Mouse (Mus musculus) bone marrow macrophage, adult 2 months (primary cell): ENCODE results near the gene Zfp759. TPM values are rescaled to one million over a fixed set of nuclear protein-coding genes. Genes with fewer than 3 reads are reported as not detected.
A peak's percentile ranks its signal among the peaks of the same experiment; 100 is the strongest.
"Not testable (repeated sequence)": the region's sequence is repeated elsewhere in the genome, so short reads cannot be mapped to it uniquely, and the experiment has no call there.

ENCODE experiments used
- H3K27ac ChIP-seq: 2 replicates; pipeline ENCODE4 v1.5.1; 2012; ENCODE audit warnings: low read depth, low read length; ENCODE audit not compliant: insufficient read depth
- H3K4me1 ChIP-seq: 2 replicates; pipeline ENCODE4 v1.6.1; 2012; ENCODE audit warnings: low read length; ENCODE audit not compliant: control insufficient read depth, insufficient read depth
- H3K4me3 ChIP-seq: 2 replicates; pipeline ENCODE4 v1.5.1; 2012; ENCODE audit warnings: mild to moderate bottlenecking, low read length, moderate library complexity; ENCODE audit not compliant: insufficient read depth
- CTCF ChIP-seq: IDR thresholded peaks from 2 replicates; pipeline ENCODE4 v1.5.1; 2012; ENCODE audit warnings: low read depth, mild to moderate bottlenecking, low read length, moderate library complexity
- POLR2A ChIP-seq: IDR thresholded peaks from 2 replicates; pipeline ENCODE4 v1.6.1; 2012; ENCODE audit warnings: mild to moderate bottlenecking, low read depth, low read length, borderline replicate concordance
- polyA plus RNA-seq: library from polyadenylated mRNA; stranded (reverse); fragments of >200 nt; gene quantifications from 2 replicates; pipeline ENCODE4 v1.2.4, GENCODE M21; 2012; ENCODE audit not compliant: missing spikeins, insufficient read depth, insufficient read length

Gene Zfp759
- polyA plus RNA-seq: 3.1 and 3.8 TPM in 2 replicates

DNA sequence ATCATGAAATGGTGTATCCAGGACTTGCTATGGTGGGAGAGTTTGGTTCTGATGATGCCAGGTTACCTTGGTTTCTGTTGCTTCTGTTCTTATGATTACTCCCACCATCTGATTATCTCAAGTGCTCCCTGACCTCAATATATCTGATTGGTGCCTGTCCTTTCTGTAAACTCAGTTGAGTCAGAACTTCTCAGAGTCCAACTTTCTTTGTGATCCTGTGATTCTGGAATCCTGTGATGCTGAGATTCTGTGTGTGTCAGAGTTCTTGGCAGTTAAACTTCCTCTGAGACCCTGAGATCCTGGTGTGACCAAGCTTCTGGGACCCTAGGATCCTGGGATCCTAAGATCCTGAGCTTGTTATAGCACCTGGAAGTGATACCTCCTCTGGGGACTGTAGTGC, at the start of gene Zfp759:
TSS of gene Zfp759 (plus strand) at position 301 of the 400 bp plus-strand sequence.
- not testable (repeated sequence) for H3K27ac ChIP-seq, H3K4me3 ChIP-seq, H3K4me1 ChIP-seq

DNA sequence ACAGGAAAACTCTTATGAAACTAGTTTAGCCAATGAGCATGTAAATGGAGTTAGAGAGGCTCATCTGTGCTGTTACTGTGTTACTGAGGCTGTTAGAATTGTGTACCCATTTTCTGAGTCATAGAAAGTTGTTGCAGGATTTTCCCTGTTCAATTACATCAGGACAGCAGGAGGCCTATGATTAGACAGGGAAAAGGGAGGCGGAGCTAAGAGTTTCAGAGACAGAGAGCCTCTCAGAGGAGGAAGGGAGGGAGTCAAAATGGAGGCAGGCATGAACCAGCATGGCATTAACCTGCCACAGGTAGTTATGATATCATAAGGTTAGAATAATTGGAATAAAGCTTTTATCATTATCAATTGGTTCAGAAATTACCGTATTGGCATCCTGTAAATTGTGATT, 48.7 kb upstream of the Zfp759 start:
- no peaks in the 10 kb centered on the region for H3K4me1 ChIP-seq
- H3K4me3 ChIP-seq: no peak overlapping the region
- no peak overlapping the region for H3K27ac ChIP-seq
- TF ChIP-seq CTCF: no peak
- TF ChIP-seq POLR2A: no peak

DNA sequence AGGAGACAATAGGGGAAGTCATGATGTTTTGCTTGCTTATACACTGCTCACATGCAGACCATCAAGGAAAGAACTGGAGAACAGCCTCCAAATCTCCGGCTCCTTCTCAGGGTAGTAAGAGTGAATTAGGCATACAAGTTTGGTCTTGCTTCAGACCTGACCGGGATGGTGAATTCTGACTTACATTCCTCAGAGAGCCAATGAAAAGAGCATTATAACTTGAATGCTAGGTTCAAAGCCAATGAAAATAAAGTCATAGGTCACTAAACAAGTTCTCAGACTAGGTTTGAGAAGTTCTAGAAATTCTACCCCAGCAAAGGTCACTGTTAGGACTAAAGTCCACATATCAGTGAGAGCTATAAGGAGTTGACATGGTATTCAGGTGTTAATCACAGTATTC, 44.2 kb upstream of the Zfp759 start:
- TF ChIP-seq POLR2A: no peak
- TF ChIP-seq CTCF: no peak
- Histone ChIP-seq H3K27ac (no peak overlapping the region), H3K4me3 (no peak overlapping the region), H3K4me1 (peaks cover 6% of the 10 kb centered on the region; the same call in 1 of the 2 replicates)

- Histone ChIP-seq H3K4me3 (peak overlapping the region; percentile 92), H3K4me1 (peaks cover 7% of the 10 kb centered on the region; the same call in 1 of the 2 replicates), H3K27ac (peak overlapping the region; percentile 93)
- TF ChIP-seq POLR2A (no peak), CTCF (no peak)
Measured at GRCm38 (mm10) chr13:67081142-67081713, 40.2 kb upstream of the Zfp759 start.

- peak overlapping the region; percentile 93 for H3K27ac ChIP-seq
- TF ChIP-seq POLR2A (no peak), CTCF (no peak)
- H3K4me1 ChIP-seq: peaks cover 7% of the 10 kb centered on the region; the same call in 1 of the 2 replicates
- peak overlapping the region; percentile 92; the same call in 1 of the 2 replicates for H3K4me3 ChIP-seq
Measured at GRCm38 (mm10) chr13:67081946-67082345, 39.5 kb upstream of the Zfp759 start.

DNA sequence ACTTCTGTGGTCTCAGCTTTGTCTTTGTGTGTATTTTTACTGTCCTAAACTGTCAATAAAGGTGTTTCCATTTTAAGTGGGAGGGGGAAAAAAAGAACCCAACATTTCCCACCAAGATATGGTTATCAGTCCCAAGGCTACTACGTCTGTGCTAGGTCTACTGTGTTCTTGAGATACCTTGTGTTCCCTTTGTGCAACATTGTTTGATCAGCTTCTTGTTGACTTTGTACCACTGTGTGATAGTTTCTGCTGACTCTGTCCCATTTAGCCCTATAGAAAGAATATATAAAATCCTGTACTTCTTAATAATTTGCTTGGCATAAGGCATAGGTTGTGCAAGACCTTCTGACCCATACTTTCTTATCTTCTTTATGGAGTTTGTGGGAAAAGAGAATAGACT, 31.3 kb upstream of the Zfp759 start:
- Histone ChIP-seq H3K27ac (no peak overlapping the region), H3K4me1 (no peaks in the 10 kb centered on the region), H3K4me3 (no peak overlapping the region)
- no peak for TF ChIP-seq CTCF
- TF ChIP-seq POLR2A: no peak

- Histone ChIP-seq H3K4me1 (no peaks in the 10 kb centered on the region), H3K27ac (no peak within 1 kb of the TSS), H3K4me3 (no peak within 1 kb of the TSS)
- no peak for TF ChIP-seq POLR2A
- TF ChIP-seq CTCF: no peak
Measured at GRCm38 (mm10) chr13:67097876-67098275, 23.6 kb upstream of the Zfp759 start, which contains the start of gene Zfp708. TSS of gene Zfp708 (minus strand) at chr13:67097976.

GRCm38 (mm10) chr13:67107681-67108080, 13.8 kb upstream of the Zfp759 start:
- TF ChIP-seq POLR2A (no peak), CTCF (no peak)

DNA sequence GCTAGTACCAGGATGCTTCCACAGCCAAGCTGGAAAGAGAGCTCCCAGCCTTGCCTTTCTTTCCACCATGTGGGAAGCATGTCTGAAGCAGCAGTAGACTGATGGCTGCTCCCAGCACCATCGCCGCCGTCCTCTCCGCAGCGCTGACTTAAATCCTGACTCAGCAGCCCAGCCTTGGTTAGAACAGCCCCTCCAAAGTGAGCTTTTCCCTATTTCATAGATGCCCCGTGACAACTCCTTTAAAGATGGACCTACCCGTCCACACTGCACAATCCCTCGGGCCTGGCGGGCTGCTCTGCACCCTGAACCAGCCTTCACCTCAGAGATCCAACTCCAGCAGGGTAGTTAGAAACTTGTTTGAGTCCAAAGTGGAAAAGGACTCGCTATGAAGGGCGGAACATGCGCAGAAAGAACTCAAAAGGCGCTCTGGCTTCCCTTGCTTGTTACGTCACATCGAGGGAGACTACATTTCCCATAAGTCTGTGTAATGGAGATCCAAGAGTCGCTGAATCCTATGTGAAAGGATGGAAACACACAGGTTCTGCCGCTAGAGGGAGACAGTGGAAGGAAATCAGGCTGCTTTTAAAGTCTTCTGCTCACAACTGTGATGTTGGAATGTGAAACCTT, 13.2 kb upstream of the Zfp759 start, which contains the start of gene Gm28557:
TSS of gene Gm28557 (minus strand) at position 411 of the 627 bp plus-strand sequence.
- H3K27ac ChIP-seq: peak within 1 kb of the TSS; percentile 72
- TF ChIP-seq POLR2A (no peak), CTCF (no peak)
- peaks cover 5% of the 10 kb centered on the region; the same call in 1 of the 2 replicates for H3K4me1 ChIP-seq
- H3K4me3 ChIP-seq: peak within 1 kb of the TSS; percentile 74

More at GRCm38 (mm10) chr13:67107681-67108080, 13.8 kb upstream of the Zfp759 start:
- H3K27ac ChIP-seq: peak overlapping the region; percentile 72; the same call in 1 of the 2 replicates
- peaks cover 5% of the 10 kb centered on the region; the same call in 1 of the 2 replicates for H3K4me1 ChIP-seq
- peak overlapping the region; percentile 74 for H3K4me3 ChIP-seq

GRCm38 (mm10) chr13:67108821-67109206, 12.6 kb upstream of the Zfp759 start:
- H3K27ac ChIP-seq: no peak overlapping the region
- peaks cover 5% of the 10 kb centered on the region; the same call in 1 of the 2 replicates for H3K4me1 ChIP-seq
- TF ChIP-seq CTCF (peak; percentile 57; the same call in 1 of the 2 replicates), POLR2A (no peak)
- H3K4me3 ChIP-seq: peak overlapping the region; percentile 49

DNA sequence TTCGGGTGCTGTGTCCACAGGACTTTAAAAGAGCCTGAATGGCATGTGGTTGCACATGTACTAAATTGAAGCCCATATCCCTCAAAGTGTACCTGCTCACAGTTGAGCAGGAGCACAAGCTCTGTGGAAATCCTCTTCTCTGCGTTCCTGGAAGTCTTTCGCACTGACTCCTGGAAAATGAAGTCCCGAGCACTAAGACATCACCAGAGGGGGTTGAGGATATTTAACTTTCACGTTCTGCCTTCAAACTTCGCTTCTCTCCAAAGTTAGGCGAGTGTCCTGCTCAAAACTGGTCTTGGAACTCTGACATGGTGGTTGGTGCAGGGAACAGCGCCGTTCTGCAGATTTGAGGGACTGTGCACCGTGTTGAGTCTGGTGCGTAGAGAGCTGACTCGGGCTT, 9.4 kb upstream of the Zfp759 start:
- H3K27ac ChIP-seq: no peak overlapping the region
- H3K4me3 ChIP-seq: no peak overlapping the region
- TF ChIP-seq CTCF (no peak), POLR2A (no peak)

More for the DNA sequence above, 9.4 kb upstream of the Zfp759 start:
- peaks cover 5% of the 10 kb centered on the region; the same call in 1 of the 2 replicates for H3K4me1 ChIP-seq
